Mouse (Mus musculus) lung, postnatal 4 days (tissue): ENCODE measurements around the gene Tbc1d1.
A peak's percentile ranks its signal among the peaks of the same experiment; 100 is the strongest.
"Not testable (repeated sequence)": the region's sequence is repeated elsewhere in the genome, so short reads cannot be mapped to it uniquely, and the experiment has no call there.

Source experiments
- DNase-seq, 2 experiments: peaks; one replicate each; pipeline ENCODE4 v3.0.0; 2021

Gene Tbc1d1

DNA sequence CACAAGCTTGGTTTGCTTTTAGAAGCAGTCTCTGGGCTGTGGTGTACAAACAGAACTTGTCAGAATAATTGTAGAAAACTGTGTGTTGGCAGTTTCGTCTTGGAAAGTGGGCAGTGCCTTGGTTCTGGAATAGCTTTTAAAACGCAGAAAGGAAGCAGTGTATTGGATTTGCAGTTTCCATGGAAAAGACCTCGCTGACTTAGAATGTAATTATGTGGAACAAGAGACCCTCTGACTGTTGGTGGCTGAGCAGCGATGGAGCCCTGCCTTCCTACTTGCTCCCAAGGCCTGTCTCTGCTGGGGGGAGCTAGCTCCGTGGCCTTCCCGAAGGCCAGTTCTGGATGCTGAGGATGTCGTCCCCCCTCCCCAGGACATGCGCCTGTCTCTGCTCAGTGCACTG, 168.8 kb downstream of the Tbc1d1 start:
- DNase-seq: no peak

DNA sequence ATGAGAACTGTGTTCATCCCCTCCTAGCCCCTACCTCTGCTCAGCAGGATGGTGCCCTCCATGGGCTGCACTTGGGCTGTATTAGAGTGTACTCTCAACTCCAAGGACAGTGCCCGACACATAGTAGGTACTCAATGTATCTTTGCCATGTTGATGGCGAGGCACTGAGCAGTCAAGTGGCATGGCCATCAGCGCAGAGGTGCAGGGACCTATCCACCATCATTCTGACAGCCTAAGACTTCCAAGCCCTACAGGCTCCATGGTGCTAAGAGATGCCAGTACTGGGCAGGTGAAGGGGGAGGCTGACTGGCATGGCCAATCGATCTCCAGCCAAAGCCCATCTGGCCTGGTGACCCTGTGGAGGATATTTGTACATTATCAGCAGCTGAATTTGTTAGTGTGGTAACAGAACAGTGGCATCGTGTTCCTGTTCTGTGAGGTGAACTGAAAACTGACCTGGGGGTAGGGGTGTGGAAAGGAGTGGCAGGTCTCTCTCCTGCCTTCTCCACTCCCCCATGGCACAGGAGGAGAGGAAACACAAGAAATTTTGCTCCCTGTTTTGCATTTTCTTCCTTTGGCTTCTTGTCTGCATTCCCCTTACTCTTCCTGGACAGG, 169.7 kb downstream of the Tbc1d1 start:
- DNase-seq: no peak

DNA sequence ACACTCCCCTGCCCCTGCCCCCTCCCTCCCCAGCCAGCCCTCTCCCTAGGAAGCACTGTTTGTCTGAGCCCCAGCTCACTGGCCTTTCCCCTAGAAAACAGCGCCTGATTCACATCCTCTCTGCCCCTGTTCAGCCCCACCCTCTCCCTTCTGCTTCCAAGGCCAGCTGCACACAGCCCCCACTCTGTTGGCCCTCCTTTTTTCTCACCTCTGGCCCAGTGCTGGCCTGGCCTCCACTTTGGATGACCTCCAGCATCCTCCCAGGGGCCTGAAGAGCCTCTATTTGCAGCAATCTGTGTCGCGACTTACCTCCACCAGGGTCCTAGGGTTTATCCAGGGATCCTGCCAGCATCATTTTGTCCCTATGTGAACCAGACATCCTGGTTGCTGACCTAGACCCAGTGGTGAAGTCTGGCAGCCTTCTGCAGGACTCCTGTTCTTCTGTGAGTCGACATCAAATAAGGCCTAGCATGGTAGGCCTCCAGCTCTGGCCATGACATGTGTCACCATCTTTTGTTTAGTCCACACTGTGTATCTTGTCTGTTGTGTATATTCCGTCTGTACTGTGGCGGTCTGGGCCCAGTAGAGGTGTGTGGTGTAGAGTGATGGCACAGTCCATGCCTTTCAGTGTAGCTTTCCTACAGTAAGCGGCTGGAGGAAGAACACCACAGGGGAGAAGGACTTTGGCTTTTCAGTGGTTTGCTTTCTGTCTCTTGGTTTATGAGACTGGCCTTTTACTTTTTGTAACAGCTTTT, 170.5 kb downstream of the Tbc1d1 start:
- peak; percentile 65 to 81 for DNase-seq

DNA sequence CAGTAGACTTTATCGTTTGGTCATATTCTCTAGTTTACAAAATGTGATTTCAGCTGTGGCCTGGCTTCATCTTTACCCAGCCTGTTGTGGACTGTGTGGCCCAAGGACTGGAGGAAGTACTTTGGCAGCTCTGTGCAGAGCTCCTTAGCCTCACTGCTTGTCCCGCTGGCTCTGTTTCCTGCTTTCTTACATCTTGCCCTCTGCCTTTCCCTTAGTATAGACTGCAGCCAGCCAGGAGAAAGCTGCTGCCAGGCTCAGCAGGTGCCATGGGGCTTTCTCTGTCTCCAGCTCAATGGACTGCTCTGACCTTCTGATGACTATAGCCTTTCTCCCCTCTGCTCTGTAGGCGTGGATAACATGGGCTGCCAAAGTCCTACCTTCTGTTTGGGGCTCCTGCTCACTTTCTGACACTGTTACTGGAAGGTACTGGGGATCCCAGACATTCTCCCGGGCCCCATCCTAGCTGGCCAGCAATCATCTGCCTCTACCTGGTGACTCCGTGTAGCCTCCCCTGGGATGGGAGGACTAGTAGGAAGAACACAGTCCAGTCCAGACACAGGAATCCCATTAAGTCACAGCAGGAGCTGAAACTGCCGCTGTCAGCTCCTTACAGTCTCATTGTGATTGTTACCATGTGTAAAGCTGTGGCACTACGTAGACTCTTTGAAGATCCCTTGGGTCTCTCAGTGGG, 171.3 kb downstream of the Tbc1d1 start:
- DNase-seq: no peak

DNA sequence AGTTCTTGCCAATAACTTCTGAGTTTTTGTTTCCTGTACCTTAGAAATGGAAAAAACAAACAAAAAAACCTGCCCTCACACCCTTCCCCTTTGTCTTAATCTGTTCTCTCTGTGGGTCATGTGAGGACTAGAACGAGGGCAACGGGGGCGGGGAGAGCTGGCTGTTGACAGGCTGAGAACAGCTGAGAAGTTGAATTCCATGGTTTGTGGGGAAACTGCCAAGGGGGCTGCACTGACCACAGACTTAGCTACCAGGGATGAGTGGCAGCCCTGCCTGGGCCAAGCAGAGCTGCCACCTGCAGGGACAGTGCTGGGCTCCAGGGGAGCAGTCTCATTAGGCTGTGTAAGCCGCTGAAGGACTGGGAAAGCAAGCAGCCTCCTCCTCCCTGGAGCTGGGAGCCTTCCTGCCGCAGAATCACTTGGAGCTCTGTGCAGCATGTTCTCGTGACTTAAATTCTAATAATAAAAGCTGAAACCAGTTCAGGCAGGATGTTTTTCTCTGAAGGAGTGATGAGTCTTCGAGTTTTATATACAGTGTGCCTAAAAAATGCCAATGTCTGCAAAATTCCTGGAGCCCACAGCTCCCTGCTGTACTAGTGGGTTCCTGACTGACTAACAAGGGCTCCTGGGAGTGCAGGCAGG, 180.8 kb downstream of the Tbc1d1 start:
- DNase-seq: peak; percentile 69 to 84

DNA sequence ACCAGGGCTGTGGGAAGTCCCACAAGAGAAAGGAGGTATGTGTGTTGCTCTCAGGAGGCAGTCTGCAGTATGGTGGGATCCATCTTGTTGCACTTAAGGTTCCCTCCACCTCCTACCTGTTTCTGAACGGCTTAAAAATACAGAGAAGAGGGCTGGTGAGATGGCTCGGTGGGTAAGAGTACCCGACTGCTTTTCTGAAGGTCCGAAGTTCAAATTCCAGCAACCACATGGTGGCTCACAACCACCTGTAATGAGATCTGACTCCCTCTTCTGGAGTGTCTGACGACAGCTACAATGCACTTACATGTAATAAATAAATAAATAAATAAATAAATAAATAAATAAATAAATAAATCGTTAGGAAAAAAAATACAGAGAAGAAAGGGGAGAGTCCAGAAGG, 182.7 kb downstream of the Tbc1d1 start:
- not testable (repeated sequence) for DNase-seq

DNA sequence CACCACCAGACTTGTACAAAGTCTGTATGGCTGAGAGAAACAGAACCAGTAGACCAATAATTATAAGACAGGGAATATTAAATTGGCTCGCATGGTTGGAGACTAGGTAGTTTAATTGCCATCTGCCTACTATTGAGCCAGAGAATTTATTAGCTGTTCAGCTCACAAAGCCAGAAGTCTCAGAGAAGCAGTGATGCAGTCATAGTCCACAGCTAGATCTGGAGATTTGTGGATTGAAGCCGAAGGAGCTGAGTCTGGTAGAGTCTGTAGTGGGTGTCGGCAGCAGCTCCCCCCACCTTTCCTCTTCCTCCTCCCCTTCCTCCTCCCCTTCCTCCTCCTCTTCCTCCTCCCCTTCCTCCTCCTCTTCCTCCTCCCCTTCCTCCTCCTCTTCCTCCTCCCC, 184.3 kb downstream of the Tbc1d1 start:
- no peak for DNase-seq

DNA sequence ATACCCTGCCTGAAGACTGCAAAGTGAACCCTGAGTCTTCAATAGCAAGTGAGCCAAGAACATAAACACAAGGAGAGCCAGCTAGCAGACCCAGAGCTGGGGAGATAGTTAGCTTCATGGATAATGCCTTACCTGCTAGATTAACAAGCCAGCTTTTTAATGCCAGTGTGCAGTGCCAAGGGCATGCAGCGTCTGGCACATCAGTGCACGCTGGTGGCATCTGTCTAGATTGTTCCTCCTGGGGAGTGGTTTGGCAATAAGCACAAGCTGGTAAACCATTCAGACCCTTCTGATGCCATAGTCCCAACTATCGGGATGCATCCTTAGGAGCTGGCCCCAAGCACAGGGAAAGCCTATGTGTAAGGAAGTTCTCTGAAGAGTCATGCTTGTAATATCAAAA, 185.6 kb downstream of the Tbc1d1 start:
- no peak for DNase-seq

DNA sequence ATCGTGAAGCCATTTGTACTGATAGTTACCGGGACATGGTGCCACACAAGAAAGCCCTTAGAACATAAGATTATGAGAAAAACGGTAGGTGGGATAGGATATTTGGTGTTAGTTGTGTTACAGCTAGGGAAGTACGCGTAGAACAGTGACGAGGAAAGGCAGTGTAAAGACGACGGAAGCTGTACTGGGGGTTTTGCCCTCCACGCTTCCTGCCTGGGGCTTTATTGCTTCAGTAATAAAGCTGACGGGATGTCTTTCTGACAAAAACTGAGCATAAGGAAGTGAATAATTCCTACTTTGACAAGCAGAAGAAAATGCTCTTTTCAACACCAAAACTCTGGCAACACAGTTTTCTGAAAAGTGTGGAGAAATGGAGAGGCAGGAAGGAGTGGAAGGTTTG, 186.0 kb downstream of the Tbc1d1 start:
- DNase-seq: no peak

DNA sequence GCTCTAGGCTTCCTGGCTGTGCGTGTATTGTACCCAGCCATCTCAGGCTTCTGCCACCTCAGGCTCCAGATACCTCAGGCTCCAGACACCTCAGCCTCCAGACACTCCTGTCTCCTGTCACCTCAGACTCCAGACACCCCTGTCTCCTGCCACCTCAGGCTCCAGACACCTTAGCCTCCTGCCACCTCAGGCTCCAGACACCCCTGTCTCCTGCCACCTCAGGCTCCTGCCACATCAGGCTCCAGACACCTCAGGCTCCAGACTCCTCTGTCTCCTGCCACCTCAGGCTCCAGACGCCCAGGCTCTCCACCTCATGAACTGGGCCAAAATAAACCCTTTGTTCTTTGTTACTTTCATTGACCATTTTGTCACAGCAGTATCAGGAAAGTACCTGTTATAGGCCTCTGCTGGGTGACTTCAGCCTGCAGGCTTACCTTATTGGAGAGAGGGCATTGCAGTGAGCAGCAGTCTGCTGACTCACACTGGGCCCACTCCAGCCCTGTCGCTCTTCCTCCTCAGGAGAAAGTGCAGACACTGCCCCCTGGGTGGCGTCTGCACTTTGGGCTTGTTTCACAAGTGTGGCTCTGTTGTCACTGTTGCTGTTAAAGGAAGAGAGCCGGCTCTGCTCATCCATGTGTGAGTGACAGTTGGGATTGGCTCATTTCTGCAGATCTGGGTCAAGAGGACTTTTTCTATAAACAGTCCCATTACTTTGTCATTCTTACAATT, 188.0 kb downstream of the Tbc1d1 start:
- DNase-seq: peak; percentile 64 to 73

DNA sequence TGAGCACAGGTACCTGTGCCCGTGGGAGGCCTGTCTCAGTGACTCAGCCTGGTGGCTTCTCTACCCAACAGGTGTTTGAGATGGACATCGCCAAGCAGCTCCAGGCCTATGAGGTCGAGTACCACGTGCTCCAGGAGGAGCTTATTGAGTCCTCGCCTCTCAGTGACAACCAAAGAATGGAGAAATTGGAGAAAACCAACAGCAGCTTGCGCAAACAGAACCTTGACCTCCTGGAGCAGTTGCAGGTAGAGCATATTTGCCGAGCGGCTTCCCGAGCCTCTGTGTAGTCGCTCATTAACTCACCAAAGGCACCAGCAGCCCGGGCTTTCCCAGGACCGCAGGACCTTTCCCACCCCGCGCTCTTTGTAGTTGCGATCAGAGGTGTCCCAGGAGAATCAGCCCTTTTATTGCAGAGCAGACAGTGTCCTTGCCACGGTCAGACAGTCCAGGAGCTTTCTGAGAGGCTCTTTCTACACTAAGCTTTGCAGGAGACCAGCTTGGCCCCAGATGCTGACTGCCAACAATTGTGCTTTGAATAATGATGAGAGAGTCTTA, 189.2 kb downstream of the Tbc1d1 start:
- DNase-seq: peak; percentile 53 to 67

DNA sequence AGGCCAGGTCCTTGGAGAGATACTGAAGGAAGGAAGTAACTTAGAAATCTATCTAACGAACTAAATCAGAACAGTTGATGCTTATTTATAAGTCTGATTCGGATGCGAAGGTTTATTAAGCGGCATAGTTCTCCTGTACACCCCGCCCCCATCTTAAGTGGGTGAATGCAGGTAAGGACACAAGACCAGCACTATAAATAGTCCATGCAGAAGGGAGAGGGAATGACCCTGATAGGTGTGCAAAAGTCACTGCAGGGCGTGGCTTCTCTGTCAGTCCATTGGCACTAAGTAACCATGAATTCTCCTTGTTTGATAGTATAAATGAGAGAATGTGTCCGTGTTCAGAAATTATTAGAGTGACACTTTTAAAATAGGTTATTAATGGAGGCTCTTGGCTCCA, 189.7 kb downstream of the Tbc1d1 start:
- no peak for DNase-seq

DNA sequence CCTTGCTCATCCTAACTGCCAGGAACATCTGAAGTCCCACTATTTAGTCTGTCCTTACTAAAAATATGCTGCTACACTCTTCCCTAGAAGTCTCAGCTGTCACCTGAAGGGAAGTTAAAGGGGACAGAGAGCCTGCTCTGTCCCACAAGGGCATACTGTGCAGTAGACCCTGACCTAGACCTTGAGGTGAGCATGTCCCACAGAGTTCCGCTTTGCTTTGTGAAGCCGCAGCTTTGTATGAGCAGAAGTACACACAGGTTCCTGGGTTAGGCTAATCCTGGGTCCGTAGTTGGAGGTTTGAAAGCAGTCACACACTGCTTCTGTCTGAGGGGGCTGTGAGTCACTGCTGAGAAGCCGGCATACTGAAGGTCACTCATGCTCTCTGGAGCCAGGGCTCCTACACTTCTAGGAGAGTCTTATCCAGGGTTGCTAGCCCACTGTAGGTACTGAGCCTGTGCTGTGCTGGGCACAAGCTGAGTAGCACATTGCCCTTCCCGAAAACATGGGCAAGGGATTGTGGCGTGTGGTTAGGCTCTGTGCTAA, 190.3 kb downstream of the Tbc1d1 start:
- no peak for DNase-seq

DNA sequence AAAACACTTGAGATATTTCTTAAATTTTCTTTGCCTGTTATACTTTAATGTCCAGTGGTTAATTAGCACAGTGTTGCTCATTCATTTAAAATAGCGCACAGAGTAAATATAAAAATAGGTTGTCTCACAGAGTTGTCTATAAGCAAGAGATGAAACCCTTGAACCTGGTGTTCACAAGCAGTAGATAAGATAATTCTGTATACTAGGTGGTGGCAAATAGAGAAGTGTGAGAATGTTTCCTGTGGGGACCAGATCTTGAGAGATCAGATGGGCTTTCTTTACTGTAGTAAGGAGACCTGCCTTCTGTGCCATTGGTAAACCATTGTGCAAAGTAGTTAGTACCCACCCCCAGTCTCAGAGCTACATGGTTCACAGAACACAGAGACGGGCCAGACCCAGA, 192.1 kb downstream of the Tbc1d1 start:
- no peak for DNase-seq

DNA sequence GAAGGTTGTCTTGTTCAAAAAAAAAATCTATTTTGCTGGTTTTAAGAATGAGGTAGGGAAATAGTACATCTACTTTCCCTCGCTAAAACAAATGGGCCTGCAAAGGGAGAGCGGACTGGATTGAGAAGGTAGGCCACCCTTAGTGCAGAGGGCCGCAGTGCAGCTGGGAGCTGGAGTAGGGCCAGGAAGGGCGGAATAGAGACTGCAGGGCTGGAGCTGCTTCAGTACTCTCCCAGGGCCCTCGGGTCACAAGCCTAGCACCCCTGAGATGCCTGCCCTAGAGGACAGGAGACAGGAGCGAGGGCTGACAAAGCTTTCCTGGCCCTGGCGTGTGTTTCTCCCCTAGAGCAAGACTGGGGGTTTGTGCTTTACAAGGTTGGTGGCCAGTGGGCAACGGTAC, 192.7 kb downstream of the Tbc1d1 start:
- DNase-seq: no peak

DNA sequence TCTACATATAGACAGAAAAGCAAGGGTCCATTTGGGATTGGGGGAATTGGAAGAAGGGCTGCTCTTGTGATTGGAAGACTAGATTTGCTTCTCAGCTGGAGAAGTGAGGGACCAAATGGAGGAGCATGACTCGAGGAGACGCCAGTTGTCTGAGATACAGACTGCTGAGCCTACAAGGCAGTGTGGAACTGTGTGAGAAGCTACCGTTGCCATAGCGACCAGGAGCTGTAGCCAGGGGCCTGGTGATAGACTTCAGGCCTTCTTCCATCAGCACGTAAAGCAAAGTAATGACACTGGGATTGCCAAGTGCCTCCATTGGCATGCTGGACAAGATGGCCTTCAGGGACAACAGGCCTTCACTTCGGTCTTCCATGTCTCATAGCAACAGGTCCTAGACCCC, 195.9 kb downstream of the Tbc1d1 start:
- no peak for DNase-seq

DNA sequence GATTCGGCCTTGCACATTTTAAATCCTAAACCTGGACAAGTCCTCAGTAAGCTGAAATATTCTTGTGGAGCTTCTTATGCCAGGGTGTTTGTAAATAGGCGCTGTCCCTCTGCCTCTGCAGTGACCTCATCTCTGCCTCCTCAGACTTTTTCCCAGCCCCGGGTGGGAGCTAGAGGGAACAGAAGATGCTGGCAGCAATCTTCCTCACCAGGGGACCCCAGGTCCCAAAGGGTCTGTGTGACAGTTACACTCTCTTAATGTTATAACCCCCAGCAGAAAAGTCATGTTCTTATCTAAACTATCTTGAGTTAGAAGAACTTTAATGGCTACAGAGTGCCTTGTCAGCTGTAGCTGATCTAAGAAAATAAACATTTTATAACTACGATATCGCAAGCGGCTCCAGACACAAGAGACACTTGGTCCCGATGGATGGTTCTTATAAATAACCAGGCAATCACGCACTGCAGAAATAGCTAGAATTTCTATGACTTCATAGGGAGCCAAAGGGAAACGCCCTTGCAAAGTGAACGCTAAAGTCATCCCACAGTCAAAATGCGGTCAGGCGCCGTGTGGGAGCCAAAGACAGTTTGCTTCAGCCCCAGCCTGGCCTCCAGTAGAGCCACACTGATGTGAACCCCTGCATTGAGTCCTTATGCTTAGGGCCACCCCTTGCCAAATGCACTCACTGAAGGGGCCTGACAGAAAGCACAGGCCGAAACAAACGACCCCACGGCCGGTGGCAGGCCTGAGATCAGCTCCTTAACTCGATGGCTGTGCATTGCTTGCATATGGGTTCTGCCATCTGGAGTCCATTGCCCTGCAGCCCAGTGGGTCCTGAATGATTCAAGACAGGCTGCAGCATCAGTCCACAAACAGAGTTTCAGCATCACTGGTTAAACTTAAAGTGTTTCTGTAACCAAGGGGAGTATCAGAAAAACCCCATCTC, 202.8 kb downstream of the Tbc1d1 start:
- peak in 1 of 2 experiments; percentile 57 for DNase-seq

DNA sequence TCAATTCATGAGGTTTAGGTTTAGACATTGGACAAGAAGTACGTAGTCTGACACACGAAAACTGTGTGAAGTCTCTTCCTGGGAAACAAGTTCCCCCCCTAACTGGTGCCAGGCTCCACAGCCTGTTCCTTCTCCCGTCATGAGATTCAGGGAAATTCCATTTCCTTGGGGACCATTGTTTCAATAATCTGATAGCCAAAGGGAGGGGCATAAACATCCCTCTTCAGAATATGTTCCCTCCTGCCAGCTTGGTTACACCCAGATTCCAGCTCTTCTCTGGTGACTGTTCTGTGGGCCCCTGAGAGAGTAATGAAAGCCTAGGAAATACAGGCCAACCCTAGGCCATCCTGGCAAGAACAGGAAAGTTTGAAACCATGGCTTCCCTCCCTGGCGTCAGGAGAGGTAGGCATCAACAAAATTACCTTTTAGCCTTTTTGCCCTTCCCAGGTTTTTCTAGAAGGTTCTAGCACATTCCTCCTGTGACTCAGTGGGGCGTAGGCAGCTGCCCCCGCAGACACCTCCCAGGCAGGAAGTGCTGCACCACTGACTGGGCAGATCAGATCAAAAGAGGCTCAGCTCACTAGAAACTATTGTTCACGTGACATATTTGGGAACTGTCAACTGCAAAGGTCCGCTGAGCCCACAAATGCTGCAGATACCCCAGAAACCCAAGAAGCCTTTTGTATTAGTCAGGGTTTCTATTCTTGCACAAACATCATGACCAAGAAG, 204.2 kb downstream of the Tbc1d1 start:
- peak; percentile 50 to 55 for DNase-seq

DNA sequence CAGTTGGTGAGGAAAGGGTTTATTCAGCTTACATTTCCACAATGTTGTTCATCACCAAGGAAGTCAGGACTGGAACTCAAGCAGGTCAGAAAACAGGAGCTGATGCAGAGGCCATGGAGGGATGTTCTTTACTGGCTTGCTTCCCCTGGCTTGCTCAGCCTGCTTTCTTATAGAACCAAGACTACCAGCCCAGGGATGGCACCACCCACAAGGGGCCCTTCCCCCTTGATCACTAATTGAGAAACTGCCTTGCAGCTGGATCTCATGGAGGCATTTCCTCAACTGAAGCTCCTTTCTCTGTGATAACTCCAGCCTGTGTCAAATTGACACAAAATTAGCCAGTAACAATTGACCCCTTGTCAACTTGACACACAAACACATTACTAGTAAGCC, 204.8 kb downstream of the Tbc1d1 start:
- not testable (repeated sequence) for DNase-seq

DNA sequence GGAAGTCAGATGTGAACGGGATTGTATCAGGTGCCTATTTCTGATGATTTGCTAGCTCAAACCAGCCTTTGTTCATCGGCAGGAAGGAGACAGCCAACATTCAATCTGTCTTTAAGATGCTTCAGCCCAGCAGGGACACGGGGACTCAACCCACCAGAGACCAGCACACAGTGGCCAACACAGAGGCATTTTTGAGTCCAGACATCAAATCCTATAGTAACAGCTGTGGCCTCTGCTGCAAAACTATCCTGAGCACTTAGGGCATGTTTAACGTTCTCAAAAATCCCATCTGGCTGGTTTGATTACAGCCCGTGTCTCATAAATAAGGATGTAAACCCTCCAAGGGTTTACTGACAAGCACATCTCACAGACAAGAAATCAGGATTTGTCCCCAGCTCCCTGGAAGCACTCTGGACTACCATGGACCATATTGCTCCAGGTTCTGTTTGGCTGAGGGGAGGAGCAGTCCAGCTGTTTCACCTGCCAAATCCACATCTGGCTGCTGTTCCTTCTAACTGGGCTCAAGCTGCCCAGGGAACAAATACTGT, 207.8 kb downstream of the Tbc1d1 start:
- DNase-seq: no peak
